Mouse (Mus musculus) limb, embryonic 11.5 days (tissue): ENCODE measurements around the gene Pcp4. TPM values are rescaled to one million over a fixed set of nuclear protein-coding genes. Genes with fewer than 3 reads are reported as not detected.

Experiments
- ATAC-seq: fragments of 200-750 bp; cut with Nextera tagmentation; 2 replicates; pipeline ENCODE4 v1.8.0; 2017; ENCODE audit warnings: low read depth; ENCODE audit not compliant: insufficient number of reproducible peaks, low FRiP score, low TSS enrichment
- DNase-seq: peaks from one replicate; pipeline ENCODE4 v3.0.0-alpha.2; 2015; ENCODE audit warnings: low spot score
- H3K27ac ChIP-seq: fragments of 300-500 bp; sonication (generic); replicated peaks from 2 replicates; pipeline ENCODE4 v1.5.1; 2014; ENCODE audit warnings: low read depth, mild to moderate bottlenecking, low read length
- H3K27me3 ChIP-seq: fragments of 300-500 bp; sonication (generic); 2 replicates; pipeline ENCODE4 v1.6.1; 2014; ENCODE audit warnings: mild to moderate bottlenecking, low read length, mixed read lengths; ENCODE audit not compliant: control insufficient read depth, insufficient read depth
- H3K36me3 ChIP-seq: fragments of 300-500 bp; sonication (generic); 2 replicates; pipeline ENCODE4 v1.6.1; 2014; ENCODE audit warnings: mild to moderate bottlenecking, low read length, moderate library complexity, mixed read lengths; ENCODE audit not compliant: control insufficient read depth, insufficient read depth
- H3K4me1 ChIP-seq: fragments of 300-500 bp; sonication (generic); 2 replicates; pipeline ENCODE4 v1.6.1; 2014; ENCODE audit warnings: low read length, mixed read lengths; ENCODE audit not compliant: control insufficient read depth, insufficient read depth
- H3K4me2 ChIP-seq: fragments of 300-500 bp; sonication (generic); 2 replicates; pipeline ENCODE4 v1.6.1; 2014; ENCODE audit warnings: low read depth, mild to moderate bottlenecking, moderate library complexity; ENCODE audit not compliant: severe bottlenecking
- H3K4me3 ChIP-seq: fragments of 300-500 bp; sonication (generic); 2 replicates; pipeline ENCODE4 v1.5.1; 2014; ENCODE audit warnings: low read depth, low read length
- H3K9ac ChIP-seq: fragments of 300-500 bp; sonication (generic); 2 replicates; pipeline ENCODE4 v1.6.1; 2014; ENCODE audit warnings: mild to moderate bottlenecking, low read length
- H3K9me3 ChIP-seq: fragments of 300-500 bp; sonication (generic); 2 replicates; pipeline ENCODE4 v1.6.1; 2016; ENCODE audit warnings: low read length; ENCODE audit not compliant: control insufficient read depth
- WGBS: fragments of 180-500 bp; shearing (Covaris S2); extraction: QIAGEN DNeasy Blood & Tissue Kit; methylation state at CpG from one replicate; pipeline ENCODE4 v1.1.7; 2014; 5-methylcytosine and 5-hydroxymethylcytosine counted together
- polyA plus RNA-seq: library from polyadenylated mRNA; unstranded; fragments of >200 nt; fragmentation: Nextera tagmentation; extraction: Ambion mirVana; gene quantifications from 2 replicates; pipeline ENCODE4 v1.2.1, GENCODE M21; 2014

The Pcp4 gene
- polyA plus RNA-seq, 1 experiment from 2014 or later, result 11.7 TPM

GRCm38 (mm10) chr16:96468698-96469097, 1.3 kb downstream of the Pcp4 start:
- no peak for ATAC-seq
- Histone ChIP-seq H3K4me1 (0 out of 2 replicates have a peak, but pooled peaks cover 4% of the 10 kb centered on the region), H3K27me3 (no peaks in the 10 kb centered on the region), H3K9ac (no peak overlapping the region), H3K9me3 (no peaks in the 10 kb centered on the region), H3K4me3 (no peak overlapping the region), H3K27ac (no peak overlapping the region), H3K4me2 (no peak overlapping the region), H3K36me3 (no peaks in the 10 kb centered on the region)
- no peak for DNase-seq
- WGBS, result 95% methylated on average over 4 of the region's 4 CpGs

- no peak for ATAC-seq
- WGBS, result 54% methylated on average over 4 of the region's 4 CpGs
Observed at GRCm38 (mm10) chr16:96469640-96470039, 2.2 kb downstream of the Pcp4 start.

GRCm38 (mm10) chr16:96472361-96472760, 5.0 kb downstream of the Pcp4 start:
- no peak overlapping the region for H3K9ac ChIP-seq
- ATAC-seq (no peak), DNase-seq (no peak)
- H3K27ac ChIP-seq, result no peak overlapping the region
- H3K4me1 ChIP-seq, result 0 out of 2 replicates have a peak, but pooled peaks cover 4% of the 10 kb centered on the region
- no peak overlapping the region for H3K4me3 ChIP-seq
- 34% methylated on average over 5 of the region's 5 CpGs for WGBS
- no peaks in the 10 kb centered on the region for H3K9me3 ChIP-seq
- no peaks in the 10 kb centered on the region for H3K36me3 ChIP-seq
- H3K27me3 ChIP-seq, result no peaks in the 10 kb centered on the region
- no peak overlapping the region for H3K4me2 ChIP-seq

More at GRCm38 (mm10) chr16:96469640-96470039, 2.2 kb downstream of the Pcp4 start:
- no peak overlapping the region for H3K4me3 ChIP-seq
- H3K9me3 ChIP-seq, result no peaks in the 10 kb centered on the region
- 0 out of 2 replicates have a peak, but pooled peaks cover 4% of the 10 kb centered on the region for H3K4me1 ChIP-seq
- no peaks in the 10 kb centered on the region for H3K27me3 ChIP-seq
- DNase-seq, result peak; percentile 46
- H3K9ac ChIP-seq, result no peak overlapping the region
- H3K36me3 ChIP-seq, result no peaks in the 10 kb centered on the region
- no peak overlapping the region for H3K4me2 ChIP-seq
- no peak overlapping the region for H3K27ac ChIP-seq

- H3K27me3 ChIP-seq, result no peaks in the 10 kb centered on the region
- no peaks in the 10 kb centered on the region for H3K9me3 ChIP-seq
- no peak overlapping the region for H3K27ac ChIP-seq
- no peak overlapping the region for H3K4me3 ChIP-seq
- H3K36me3 ChIP-seq, result no peaks in the 10 kb centered on the region
- 0 out of 2 replicates have a peak, but pooled peaks cover 4% of the 10 kb centered on the region for H3K4me1 ChIP-seq
- DNase-seq, result no peak
- no peak overlapping the region for H3K4me2 ChIP-seq
- no peak overlapping the region for H3K9ac ChIP-seq
- no peak for ATAC-seq
- 57% methylated on average over 7 of the region's 7 CpGs for WGBS
Observed at GRCm38 (mm10) chr16:96472816-96473215, 5.4 kb downstream of the Pcp4 start.

- 65% methylated on average over 3 of the region's 3 CpGs for WGBS
- Histone ChIP-seq H3K4me1 (0 out of 2 replicates have a peak, but pooled peaks cover 4% of the 10 kb centered on the region), H3K27ac (no peak overlapping the region), H3K27me3 (no peaks in the 10 kb centered on the region), H3K36me3 (no peaks in the 10 kb centered on the region), H3K4me2 (no peak overlapping the region), H3K9me3 (no peaks in the 10 kb centered on the region), H3K4me3 (no peak overlapping the region), H3K9ac (no peak overlapping the region)
- DNase-seq (no peak), ATAC-seq (no peak)
Observed at GRCm38 (mm10) chr16:96474185-96474584, 6.8 kb downstream of the Pcp4 start.

GRCm38 (mm10) chr16:96481791-96482190, 14.4 kb downstream of the Pcp4 start:
- ATAC-seq, result no peak
- H3K27me3 ChIP-seq, result no peaks in the 10 kb centered on the region
- H3K4me1 ChIP-seq, result no peaks in the 10 kb centered on the region
- H3K36me3 ChIP-seq, result no peaks in the 10 kb centered on the region
- H3K9me3 ChIP-seq, result no peaks in the 10 kb centered on the region
- no peak for DNase-seq
- H3K27ac ChIP-seq, result no peak overlapping the region
- WGBS, result 89% methylated on average over 4 of the region's 4 CpGs
- H3K9ac ChIP-seq, result no peak overlapping the region
- no peak overlapping the region for H3K4me2 ChIP-seq
- no peak overlapping the region for H3K4me3 ChIP-seq

- WGBS, result 70% methylated on average over 11 of the region's 11 CpGs
- Histone ChIP-seq H3K27me3 (no peaks in the 10 kb centered on the region), H3K9ac (no peak overlapping the region), H3K4me2 (no peak overlapping the region), H3K27ac (no peak overlapping the region), H3K4me3 (no peak overlapping the region), H3K9me3 (no peaks in the 10 kb centered on the region), H3K4me1 (no peaks in the 10 kb centered on the region), H3K36me3 (no peaks in the 10 kb centered on the region)
- ATAC-seq, result no peak
- DNase-seq, result no peak
Observed at GRCm38 (mm10) chr16:96487007-96487684, 19.7 kb downstream of the Pcp4 start.

- Histone ChIP-seq H3K9ac (no peak overlapping the region), H3K9me3 (no peaks in the 10 kb centered on the region), H3K4me2 (no peak overlapping the region), H3K4me1 (no peaks in the 10 kb centered on the region), H3K27me3 (no peaks in the 10 kb centered on the region), H3K27ac (no peak overlapping the region), H3K4me3 (no peak overlapping the region), H3K36me3 (no peaks in the 10 kb centered on the region)
- ATAC-seq (no peak), DNase-seq (no peak)
- WGBS, result 95% methylated on average over 5 of the region's 5 CpGs
Observed at GRCm38 (mm10) chr16:96488038-96488437, 20.6 kb downstream of the Pcp4 start.

GRCm38 (mm10) chr16:96491530-96491929, 24.1 kb downstream of the Pcp4 start:
- WGBS, result 73% methylated on average over 3 of the region's 3 CpGs
- H3K27me3 ChIP-seq, result no peaks in the 10 kb centered on the region
- no peaks in the 10 kb centered on the region for H3K9me3 ChIP-seq
- no peaks in the 10 kb centered on the region for H3K36me3 ChIP-seq
- DNase-seq (no peak), ATAC-seq (no peak)
- H3K4me3 ChIP-seq, result no peak overlapping the region
- no peaks in the 10 kb centered on the region for H3K4me1 ChIP-seq
- H3K9ac ChIP-seq, result no peak overlapping the region
- no peak overlapping the region for H3K4me2 ChIP-seq
- no peak overlapping the region for H3K27ac ChIP-seq
